Mouse (Mus musculus) heart, postnatal 0 days (tissue): ENCODE measurements around the gene Upf1.

Source experiments
- CTCF ChIP-seq: IDR thresholded peaks from 2 replicates; pipeline ENCODE4 v1.5.1; 2016; ENCODE audit warnings: antibody characterized with exemption, control low read depth, low read depth
- EP300 ChIP-seq: IDR thresholded peaks from 2 replicates; pipeline ENCODE4 v1.6.1; 2016; ENCODE audit warnings: antibody characterized with exemption, low read depth

- TF ChIP-seq CTCF (no peak), EP300 (no peak)
Measured at GRCm38 (mm10) chr8:70313399-70313798, 39.7 kb downstream of the Upf1 start.
